Mouse (Mus musculus) MEL (cell line): ENCODE results near the gene Nudt3.

Source experiments
- CTCF ChIP-seq, 3 experiments: IDR thresholded peaks in 2 of 3; conservative IDR thresholded peaks in 1 of 3; 2 replicates each; pipeline ENCODE4 v1.5.1; 2011 to 2012; ENCODE audit warnings: low read length in 3 of 3, low read depth in 2 of 3, mild to moderate bottlenecking in 2 of 3, improper control_type of control experiment in 1 of 3, inconsistent platforms in 1 of 3, mixed read lengths in 1 of 3, moderate library complexity in 1 of 3; ENCODE audit not compliant: control insufficient read depth in 1 of 3, insufficient read depth in 1 of 3, poor library complexity in 1 of 3, severe bottlenecking in 1 of 3
- KAT2A ChIP-seq: conservative IDR thresholded peaks from 2 replicates; pipeline ENCODE4 v1.6.1; 2012; ENCODE audit warnings: low read depth, low read length, improper control_type of control experiment, inconsistent platforms
- MAX ChIP-seq: IDR thresholded peaks from 2 replicates; pipeline ENCODE4 v1.6.1; 2011; ENCODE audit warnings: low read length, improper control_type of control experiment
- MXI1 ChIP-seq: IDR thresholded peaks from 2 replicates; pipeline ENCODE4 v1.6.1; 2011; ENCODE audit warnings: mild to moderate bottlenecking, low read depth, low read length, improper control_type of control experiment
- POLR2A ChIP-seq, 2 experiments: IDR thresholded peaks; 2 replicates each; pipeline ENCODE4 v1.6.1; 2011 to 2012; ENCODE audit warnings: low read length in 2 of 2, mild to moderate bottlenecking in 2 of 2, control low read depth in 1 of 2, improper control_type of control experiment in 1 of 2, low read depth in 1 of 2, moderate library complexity in 1 of 2; ENCODE audit not compliant: control insufficient read depth in 1 of 2, insufficient read depth in 1 of 2, poor library complexity in 1 of 2
- POLR2AphosphoS2 ChIP-seq: IDR thresholded peaks from 2 replicates; pipeline ENCODE4 v1.6.1; 2011; ENCODE audit warnings: low read length, improper control_type of control experiment

- TF ChIP-seq MXI1 (no peak), CTCF (IDR thresholded peaks at IDR 0.05 in 2 of 3, conservative IDR thresholded peaks at IDR 0.05 in 1 of 3; ENCODE audit: control insufficient read depth in 1 of 3, insufficient read depth in 1 of 3, low read depth in 2 of 3, low read length in 3 of 3, poor library complexity in 1 of 3, severe bottlenecking in 1 of 3) (no peak), MAX (no peak), KAT2A (no peak), POLR2A (IDR thresholded peaks at IDR 0.05; ENCODE audit: control insufficient read depth in 1 of 2, insufficient read depth in 1 of 2, low read depth in 1 of 2, low read length in 2 of 2, poor library complexity in 1 of 2) (peak in 1 of 2 experiments; percentile 55; a peak in 2 of 4 replicates), POLR2AphosphoS2 (no peak)
Measured at GRCm38 (mm10) chr17:27563771-27564244, 59.5 kb downstream of the Nudt3 start.
